Mouse (Mus musculus): ENCODE measurements at regions not wholly inside any gene's neighbourhood (a gene's known extent, or its start where the extent isn't known, plus 50 kb on each side); places are given as distances from the start of the nearest gene placed in this dataset.
"Not testable (repeated sequence)": the region's sequence is repeated elsewhere in the genome, so short reads cannot be mapped to it uniquely, and the experiment has no call there.

DNA sequence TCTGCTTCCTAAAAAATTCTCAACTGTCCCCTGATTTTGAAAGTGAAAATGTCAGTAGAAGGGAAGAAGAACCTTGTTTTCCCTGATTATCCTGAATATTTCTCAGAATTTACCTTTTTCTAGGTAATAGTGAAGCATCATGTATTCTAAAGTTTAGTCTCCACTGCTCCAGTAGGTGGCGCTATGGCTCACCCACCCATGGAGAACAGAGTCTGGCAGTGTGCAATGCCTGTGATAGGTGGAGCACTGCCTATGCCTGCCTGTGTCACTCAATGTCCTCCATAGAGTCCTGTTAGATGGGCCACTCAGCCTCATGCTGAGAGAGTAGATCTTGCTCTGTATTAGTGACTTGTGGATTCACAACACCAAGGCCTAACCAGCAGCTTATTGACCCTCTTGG is 218.4 kb downstream of the Gm906 start:
- no peaks in the 10 kb centered on the region for H3K4me1 ChIP-seq (ENCODE audit: control insufficient read depth, insufficient read depth, low read length)

DNA sequence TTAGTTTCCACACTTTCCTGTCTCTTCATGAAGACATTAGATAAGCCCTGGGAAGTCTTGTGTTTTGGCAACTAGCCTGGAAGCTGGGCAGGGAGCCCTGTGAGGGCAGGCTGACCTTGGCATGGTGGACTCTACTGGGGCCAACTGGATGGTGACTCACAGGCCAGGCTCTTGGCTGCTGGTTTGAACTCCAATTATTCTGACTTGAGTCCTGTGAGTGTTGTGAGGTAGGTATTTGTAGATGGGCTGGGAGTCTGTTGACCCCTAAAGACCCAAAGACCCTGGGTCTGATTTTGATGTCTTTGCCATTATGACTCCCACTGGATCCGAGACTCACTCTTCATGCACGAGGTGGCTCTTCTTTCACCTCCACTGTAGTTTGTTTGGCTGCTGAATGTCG is 208.9 kb upstream of the Gm30302 start:
- H3K9ac ChIP-seq (ENCODE audit: low read depth, low read length, severe bottlenecking); H3K4me2 ChIP-seq (replicated peaks; ENCODE audit: low read depth, low read length, severe bottlenecking); H3K36me3 ChIP-seq (ENCODE audit: control insufficient read depth, insufficient read depth, low read length); DNase-seq (ENCODE audit: low spot score); H3K9me3 ChIP-seq (ENCODE audit: control insufficient read depth, low read length); H3K4me3 ChIP-seq (replicated peaks; ENCODE audit: low read length); H3K4me1 ChIP-seq (ENCODE audit: control insufficient read depth, insufficient read depth, low read length); H3K27me3 ChIP-seq (ENCODE audit: control insufficient read depth, insufficient read depth, low read length); ATAC-seq (ENCODE audit: low FRiP score, low read depth); H3K27ac ChIP-seq (replicated peaks; ENCODE audit: low read depth, low read length): not testable (repeated sequence)
- 80% methylated on average over 2 of the region's 3 CpGs for WGBS

More for the DNA sequence above, 218.4 kb downstream of the Gm906 start:
- no peaks in the 10 kb centered on the region for H3K9me3 ChIP-seq (ENCODE audit: control insufficient read depth, low read length)
- DNase-seq (ENCODE audit: low spot score) (no peak), ATAC-seq (ENCODE audit: low FRiP score, low read depth) (no peak)
- H3K4me3 ChIP-seq (replicated peaks; ENCODE audit: low read length) = no peak overlapping the region
- no peak overlapping the region for H3K4me2 ChIP-seq (replicated peaks; ENCODE audit: low read depth, low read length, severe bottlenecking)
- TF ChIP-seq POLR2A (IDR thresholded peaks at IDR 0.05; ENCODE audit: borderline replicate concordance, extremely low read depth, insufficient read depth, insufficient read length) = no peak
- H3K27me3 ChIP-seq (ENCODE audit: control insufficient read depth, insufficient read depth, low read length) = no peaks in the 10 kb centered on the region
- WGBS = 12% methylated on average over 1 of the region's 1 CpGs
- no peak overlapping the region for H3K9ac ChIP-seq (ENCODE audit: low read depth, low read length, severe bottlenecking)
- H3K27ac ChIP-seq (replicated peaks; ENCODE audit: low read depth, low read length) = no peak overlapping the region
- H3K36me3 ChIP-seq (ENCODE audit: control insufficient read depth, insufficient read depth, low read length) = no peaks in the 10 kb centered on the region

DNA sequence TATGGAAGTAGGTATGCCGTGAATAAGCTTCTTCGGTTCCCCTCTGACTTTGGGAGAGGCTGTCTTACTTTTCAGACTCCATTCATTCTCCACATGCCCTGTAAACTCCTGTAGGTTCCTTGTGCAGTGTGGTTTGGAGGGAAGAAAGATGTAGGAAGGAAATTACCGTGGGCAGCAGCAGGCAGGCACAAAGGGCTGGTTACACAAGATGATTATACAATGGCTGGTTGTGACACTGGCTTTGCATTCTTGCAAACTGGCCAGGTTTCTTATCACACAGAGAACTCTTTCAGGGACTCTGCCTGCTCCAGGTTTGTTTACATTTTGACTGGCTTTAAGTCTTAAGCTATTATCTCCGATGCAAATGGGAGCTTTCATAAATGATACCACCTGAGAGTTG is 167.3 kb upstream of the Gm30302 start:
- ATAC-seq (ENCODE audit: low FRiP score, low read depth); H3K36me3 ChIP-seq (ENCODE audit: control insufficient read depth, insufficient read depth, low read length); H3K9me3 ChIP-seq (ENCODE audit: control insufficient read depth, low read length); H3K4me2 ChIP-seq (replicated peaks; ENCODE audit: low read depth, low read length, severe bottlenecking); H3K9ac ChIP-seq (ENCODE audit: low read depth, low read length, severe bottlenecking); H3K27ac ChIP-seq (replicated peaks; ENCODE audit: low read depth, low read length); DNase-seq (ENCODE audit: low spot score); H3K4me3 ChIP-seq (replicated peaks; ENCODE audit: low read length); H3K4me1 ChIP-seq (ENCODE audit: control insufficient read depth, insufficient read depth, low read length); H3K27me3 ChIP-seq (ENCODE audit: control insufficient read depth, insufficient read depth, low read length): not testable (repeated sequence)
- 64% methylated on average over 3 of the region's 4 CpGs for WGBS

DNA sequence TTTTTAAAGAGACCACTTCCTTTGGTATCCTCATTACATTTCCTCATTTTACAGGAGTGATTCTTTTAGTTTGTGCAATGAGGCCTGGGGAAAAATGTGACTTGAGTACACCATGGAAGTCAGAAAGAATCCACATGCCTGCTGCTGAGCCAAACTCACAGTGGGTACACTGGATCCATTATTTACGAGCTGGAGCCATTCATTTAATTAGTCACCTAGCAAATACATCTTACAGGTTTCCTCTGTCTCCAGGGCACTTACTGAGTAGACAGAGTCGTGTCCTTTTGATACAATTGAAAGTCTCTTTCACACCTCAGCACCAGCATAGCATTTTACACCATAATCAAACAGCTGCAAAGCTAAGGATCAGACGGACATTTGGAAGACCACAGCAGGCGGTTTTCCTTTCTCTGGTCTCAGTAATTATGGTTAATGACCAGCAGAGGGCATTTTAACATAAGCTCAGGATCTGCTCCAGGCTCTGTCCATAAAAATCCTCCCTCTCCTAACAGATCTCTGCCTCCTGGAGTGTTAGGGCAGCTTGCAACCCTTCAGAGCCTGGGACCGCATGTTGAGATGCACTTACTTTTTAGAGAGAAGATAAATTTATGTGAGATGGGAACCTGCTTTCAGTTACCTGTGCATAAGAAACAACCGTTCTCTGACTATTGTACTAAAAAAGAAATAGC is 159.3 kb upstream of the Gm30302 start:
- H3K27ac ChIP-seq (replicated peaks; ENCODE audit: low read depth, low read length); H3K27me3 ChIP-seq (ENCODE audit: control insufficient read depth, insufficient read depth, low read length); H3K4me3 ChIP-seq (replicated peaks; ENCODE audit: low read length); H3K36me3 ChIP-seq (ENCODE audit: control insufficient read depth, insufficient read depth, low read length); ATAC-seq (ENCODE audit: low FRiP score, low read depth); H3K4me2 ChIP-seq (replicated peaks; ENCODE audit: low read depth, low read length, severe bottlenecking); H3K9me3 ChIP-seq (ENCODE audit: control insufficient read depth, low read length); H3K4me1 ChIP-seq (ENCODE audit: control insufficient read depth, insufficient read depth, low read length); H3K9ac ChIP-seq (ENCODE audit: low read depth, low read length, severe bottlenecking): not testable (repeated sequence)
- 7% methylated on average over 4 of the region's 6 CpGs for WGBS
- peak; percentile 6 for DNase-seq (ENCODE audit: low spot score)

DNA sequence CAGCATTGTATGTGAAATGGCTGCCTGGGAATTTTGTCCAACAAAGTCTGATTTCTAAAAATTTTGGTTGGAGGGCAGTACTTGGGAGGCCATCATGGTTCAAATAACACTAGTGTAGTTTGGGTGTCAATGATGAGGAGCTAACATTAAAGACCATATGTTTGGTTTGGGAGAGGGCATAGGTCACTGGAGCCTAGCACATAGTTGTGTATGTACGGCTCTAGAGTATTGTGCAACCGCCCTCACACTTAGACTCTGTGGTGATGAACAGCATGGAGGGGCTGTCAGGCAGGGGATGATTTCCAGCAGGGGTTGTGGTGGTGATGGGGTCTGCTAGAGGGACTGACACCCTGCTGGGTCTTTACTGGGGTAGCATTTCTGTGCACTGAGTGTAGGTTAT is 117.0 kb upstream of the Gm30302 start:
- no peak for TF ChIP-seq POLR2A (IDR thresholded peaks at IDR 0.05; ENCODE audit: borderline replicate concordance, extremely low read depth, insufficient read depth, insufficient read length)
- no peaks in the 10 kb centered on the region for H3K9me3 ChIP-seq (ENCODE audit: control insufficient read depth, low read length)
- no peak overlapping the region for H3K4me3 ChIP-seq (replicated peaks; ENCODE audit: low read length)
- H3K9ac ChIP-seq (ENCODE audit: low read depth, low read length, severe bottlenecking) = no peak overlapping the region
- H3K4me2 ChIP-seq (replicated peaks; ENCODE audit: low read depth, low read length, severe bottlenecking) = no peak overlapping the region
- H3K27ac ChIP-seq (replicated peaks; ENCODE audit: low read depth, low read length) = no peak overlapping the region
- H3K4me1 ChIP-seq (ENCODE audit: control insufficient read depth, insufficient read depth, low read length) = no peaks in the 10 kb centered on the region
- ATAC-seq (ENCODE audit: low FRiP score, low read depth) (no peak), DNase-seq (ENCODE audit: low spot score) (no peak)
- H3K27me3 ChIP-seq (ENCODE audit: control insufficient read depth, insufficient read depth, low read length) = no peaks in the 10 kb centered on the region
- WGBS = 95% methylated on average over 2 of the region's 2 CpGs
- no peaks in the 10 kb centered on the region for H3K36me3 ChIP-seq (ENCODE audit: control insufficient read depth, insufficient read depth, low read length)
